Mouse (Mus musculus) kidney, adult 2 months (tissue): ENCODE data around the gene Spata2.

Experiments used
- CTCF ChIP-seq: fragments of 200-500 bp; conservative IDR thresholded peaks from 2 replicates; pipeline ENCODE4 v1.5.1; 2011; ENCODE audit warnings: low read depth, mild to moderate bottlenecking, control low read depth, low read length, moderate library complexity, mixed read lengths; ENCODE audit not compliant: insufficient read depth, insufficient read length
- POLR2A ChIP-seq: fragments of 200-500 bp; IDR thresholded peaks from one replicate; pipeline ENCODE4 v1.6.1; 2011; ENCODE audit warnings: low read depth, low read length, control low read depth

- TF ChIP-seq POLR2A: peak; percentile 9
- TF ChIP-seq CTCF: peak; percentile 35; the same call in 1 of the 2 replicates
These were observed 42.0 kb downstream of the Spata2 start for GRCm38 (mm10) chr2:167450647-167451046.
